Mouse (Mus musculus) skeletal muscle tissue, adult 2 months (tissue): ENCODE measurements around the gene Cdc42.

Experiments used
- DNase-seq: peaks from one replicate; pipeline ENCODE4 v3.0.0-alpha.2; 2012; ENCODE audit warnings: low read depth, low spot score

The Cdc42 gene

GRCm38 (mm10) chr4:137285876-137286661, 71.5 kb downstream of the Cdc42 start:
- DNase-seq = peak; percentile 70

- DNase-seq = no peak
Measured at GRCm38 (mm10) chr4:137283407-137283732, 74.2 kb downstream of the Cdc42 start.

GRCm38 (mm10) chr4:137282584-137283406, 74.7 kb downstream of the Cdc42 start:
- DNase-seq = no peak

GRCm38 (mm10) chr4:137282122-137282521, 75.4 kb downstream of the Cdc42 start:
- no peak for DNase-seq

- DNase-seq = no peak
Measured at GRCm38 (mm10) chr4:137281273-137281672, 76.2 kb downstream of the Cdc42 start.

- DNase-seq = no peak
Measured at GRCm38 (mm10) chr4:137279346-137279745, 78.2 kb downstream of the Cdc42 start.

- DNase-seq = no peak
Measured at GRCm38 (mm10) chr4:137278144-137279040, 79.1 kb downstream of the Cdc42 start.

- DNase-seq = no peak
Measured at GRCm38 (mm10) chr4:137277600-137278143, 79.8 kb downstream of the Cdc42 start.

- peak; percentile 47 for DNase-seq
Measured at GRCm38 (mm10) chr4:137277166-137277513, 80.4 kb downstream of the Cdc42 start, which contains the start of gene Wnt4. Gene Wnt4, plus strand, starts transcription at chr4:137277489.

- no peak for DNase-seq
Measured at GRCm38 (mm10) chr4:137276443-137277165, 80.9 kb downstream of the Cdc42 start.

- DNase-seq = no peak
Measured at GRCm38 (mm10) chr4:137274304-137274703, 83.2 kb downstream of the Cdc42 start.

GRCm38 (mm10) chr4:137271856-137272255, 85.7 kb downstream of the Cdc42 start:
- no peak for DNase-seq
